Mouse (Mus musculus): ENCODE measurements around the gene Pkd1l3. TPM values are rescaled to one million over a fixed set of nuclear protein-coding genes. Genes with fewer than 3 reads are reported as not detected.

The Pkd1l3 gene
- polyA plus RNA-seq, 1 experiment, result 0.11 TPM

- TF ChIP-seq POLR2A (IDR thresholded peaks at IDR 0.05; ENCODE audit: low read depth, low read length) (no peak), CTCF (conservative IDR thresholded peaks at IDR 0.05; ENCODE audit: insufficient read depth, insufficient read length, low read depth, low read length) (no peak)
- WGBS, result 85% methylated on average over 3 of the region's 3 CpGs
Observed at GRCm38 (mm10) chr8:109615569-109615968, 1.3 kb downstream of the Pkd1l3 start.

GRCm38 (mm10) chr8:109628638-109629037 lies 14.3 kb downstream of the Pkd1l3 start:
- Histone ChIP-seq H3K27ac (ENCODE audit: insufficient read depth, low read depth, low read length) (no peak overlapping the region), H3K4me3 (ENCODE audit: insufficient read depth, low read depth, low read length) (no peak overlapping the region), H3K27me3 (replicated peaks; ENCODE audit: control insufficient read depth, insufficient read depth, low read length) (no peaks in the 10 kb centered on the region), H3K4me1 (ENCODE audit: control insufficient read depth, insufficient read depth, low read length) (no peaks in the 10 kb centered on the region), H3K36me3 (ENCODE audit: control insufficient read depth, insufficient read depth, low read length) (no peaks in the 10 kb centered on the region)
- TF ChIP-seq POLR2A (IDR thresholded peaks at IDR 0.05; ENCODE audit: low read depth, low read length) (no peak), CTCF (conservative IDR thresholded peaks at IDR 0.05; ENCODE audit: insufficient read depth, insufficient read length, low read depth, low read length) (no peak)
- no peak for DNase-seq
- 62% methylated on average over 6 of the region's 6 CpGs for WGBS

More at GRCm38 (mm10) chr8:109615569-109615968, 1.3 kb downstream of the Pkd1l3 start:
- DNase-seq, result no peak
- Histone ChIP-seq H3K4me3 (ENCODE audit: insufficient read depth, low read depth, low read length) (no peak overlapping the region), H3K4me1 (ENCODE audit: control insufficient read depth, insufficient read depth, low read length) (no peaks in the 10 kb centered on the region), H3K27ac (ENCODE audit: insufficient read depth, low read depth, low read length) (no peak overlapping the region), H3K27me3 (replicated peaks; ENCODE audit: control insufficient read depth, insufficient read depth, low read length) (no peaks in the 10 kb centered on the region), H3K36me3 (ENCODE audit: control insufficient read depth, insufficient read depth, low read length) (no peaks in the 10 kb centered on the region)

- WGBS, result 82% methylated on average over 5 of the region's 5 CpGs
- no peak for TF ChIP-seq CTCF (conservative IDR thresholded peaks at IDR 0.05; ENCODE audit: insufficient read depth, insufficient read length, low read depth, low read length)
- no peak for TF ChIP-seq POLR2A (IDR thresholded peaks at IDR 0.05; ENCODE audit: low read depth, low read length)
Observed at GRCm38 (mm10) chr8:109632498-109632897, 18.2 kb downstream of the Pkd1l3 start.

GRCm38 (mm10) chr8:109635146-109635545 lies 20.8 kb downstream of the Pkd1l3 start:
- Histone ChIP-seq H3K27me3 (replicated peaks; ENCODE audit: control insufficient read depth, insufficient read depth, low read length) (no peaks in the 10 kb centered on the region), H3K27ac (ENCODE audit: insufficient read depth, low read depth, low read length) (no peak overlapping the region), H3K4me1 (ENCODE audit: control insufficient read depth, insufficient read depth, low read length) (no peaks in the 10 kb centered on the region), H3K36me3 (ENCODE audit: control insufficient read depth, insufficient read depth, low read length) (no peaks in the 10 kb centered on the region), H3K4me3 (ENCODE audit: insufficient read depth, low read depth, low read length) (no peak overlapping the region)
- DNase-seq, result no peak
- TF ChIP-seq POLR2A (IDR thresholded peaks at IDR 0.05; ENCODE audit: low read depth, low read length), result no peak
- no peak for TF ChIP-seq CTCF (conservative IDR thresholded peaks at IDR 0.05; ENCODE audit: insufficient read depth, insufficient read length, low read depth, low read length)
- WGBS, result 92% methylated on average over 8 of the region's 8 CpGs

More at GRCm38 (mm10) chr8:109632498-109632897, 18.2 kb downstream of the Pkd1l3 start:
- Histone ChIP-seq H3K4me3 (ENCODE audit: insufficient read depth, low read depth, low read length) (no peak overlapping the region), H3K27ac (ENCODE audit: insufficient read depth, low read depth, low read length) (no peak overlapping the region), H3K27me3 (replicated peaks; ENCODE audit: control insufficient read depth, insufficient read depth, low read length) (no peaks in the 10 kb centered on the region), H3K36me3 (ENCODE audit: control insufficient read depth, insufficient read depth, low read length) (no peaks in the 10 kb centered on the region), H3K4me1 (ENCODE audit: control insufficient read depth, insufficient read depth, low read length) (no peaks in the 10 kb centered on the region)
- DNase-seq, result no peak

- no peak for DNase-seq
- Histone ChIP-seq H3K27me3 (replicated peaks; ENCODE audit: control insufficient read depth, insufficient read depth, low read length) (no peaks in the 10 kb centered on the region), H3K27ac (ENCODE audit: insufficient read depth, low read depth, low read length) (no peak overlapping the region), H3K4me1 (ENCODE audit: control insufficient read depth, insufficient read depth, low read length) (no peaks in the 10 kb centered on the region), H3K4me3 (ENCODE audit: insufficient read depth, low read depth, low read length) (no peak overlapping the region), H3K36me3 (ENCODE audit: control insufficient read depth, insufficient read depth, low read length) (no peaks in the 10 kb centered on the region)
- 69% methylated on average over 5 of the region's 5 CpGs for WGBS
- TF ChIP-seq CTCF (conservative IDR thresholded peaks at IDR 0.05; ENCODE audit: insufficient read depth, insufficient read length, low read depth, low read length) (no peak), POLR2A (IDR thresholded peaks at IDR 0.05; ENCODE audit: low read depth, low read length) (no peak)
Observed at GRCm38 (mm10) chr8:109638851-109639250, 24.5 kb downstream of the Pkd1l3 start.

- WGBS, result 58% methylated on average over 7 of the region's 7 CpGs
- DNase-seq, result no peak
Observed at GRCm38 (mm10) chr8:109640410-109640809, 26.1 kb downstream of the Pkd1l3 start.

GRCm38 (mm10) chr8:109641236-109641635 lies 26.9 kb downstream of the Pkd1l3 start:
- no peak for TF ChIP-seq CTCF (conservative IDR thresholded peaks at IDR 0.05; ENCODE audit: insufficient read depth, insufficient read length, low read depth, low read length)
- no peak for TF ChIP-seq POLR2A (IDR thresholded peaks at IDR 0.05; ENCODE audit: low read depth, low read length)
- Histone ChIP-seq H3K27ac (ENCODE audit: insufficient read depth, low read depth, low read length) (no peak overlapping the region), H3K27me3 (replicated peaks; ENCODE audit: control insufficient read depth, insufficient read depth, low read length) (no peaks in the 10 kb centered on the region), H3K4me1 (ENCODE audit: control insufficient read depth, insufficient read depth, low read length) (no peaks in the 10 kb centered on the region), H3K36me3 (ENCODE audit: control insufficient read depth, insufficient read depth, low read length) (no peaks in the 10 kb centered on the region), H3K4me3 (ENCODE audit: insufficient read depth, low read depth, low read length) (no peak overlapping the region)
- no peak for DNase-seq
- 60% methylated on average over 5 of the region's 5 CpGs for WGBS

More at GRCm38 (mm10) chr8:109640410-109640809, 26.1 kb downstream of the Pkd1l3 start:
- no peaks in the 10 kb centered on the region for H3K27me3 ChIP-seq (replicated peaks; ENCODE audit: control insufficient read depth, insufficient read depth, low read length)
- no peak overlapping the region for H3K27ac ChIP-seq (ENCODE audit: insufficient read depth, low read depth, low read length)
- H3K4me1 ChIP-seq (ENCODE audit: control insufficient read depth, insufficient read depth, low read length), result no peaks in the 10 kb centered on the region
- TF ChIP-seq POLR2A (IDR thresholded peaks at IDR 0.05; ENCODE audit: low read depth, low read length) (no peak), CTCF (conservative IDR thresholded peaks at IDR 0.05; ENCODE audit: insufficient read depth, insufficient read length, low read depth, low read length) (no peak)
- H3K36me3 ChIP-seq (ENCODE audit: control insufficient read depth, insufficient read depth, low read length), result no peaks in the 10 kb centered on the region
- H3K4me3 ChIP-seq (ENCODE audit: insufficient read depth, low read depth, low read length), result no peak overlapping the region
